Mouse (Mus musculus) layer of hippocampus, adult 9-10 months (tissue): ENCODE results near the gene Exosc5.

Source experiments
- DNase-seq: peaks from one replicate; pipeline ENCODE4 v3.0.0; 2022; ENCODE audit warnings: low spot score

The Exosc5 gene

GRCm38 (mm10) chr7:25707581-25708292, 48.8 kb downstream of the Exosc5 start:
- DNase-seq = no peak

GRCm38 (mm10) chr7:25709961-25710360, 51.0 kb downstream of the Exosc5 start:
- no peak for DNase-seq

- DNase-seq = no peak
Observed at GRCm38 (mm10) chr7:25710519-25711130, 51.7 kb downstream of the Exosc5 start.

- DNase-seq = no peak
Observed at GRCm38 (mm10) chr7:25711165-25711564, 52.2 kb downstream of the Exosc5 start.

- no peak for DNase-seq
Observed at GRCm38 (mm10) chr7:25711731-25712197, 52.8 kb downstream of the Exosc5 start.

- DNase-seq = no peak
Observed at GRCm38 (mm10) chr7:25712801-25713200, 53.8 kb downstream of the Exosc5 start.

GRCm38 (mm10) chr7:25714581-25714980, 55.6 kb downstream of the Exosc5 start:
- no peak for DNase-seq

- DNase-seq = no peak
Observed at GRCm38 (mm10) chr7:25715731-25716271, 56.8 kb downstream of the Exosc5 start.

GRCm38 (mm10) chr7:25717478-25717877, 58.5 kb downstream of the Exosc5 start:
- no peak for DNase-seq

GRCm38 (mm10) chr7:25718788-25719417, 59.9 kb downstream of the Exosc5 start, which contains the start of gene Ccdc97:
Gene Ccdc97 (minus strand): TSS chr7:25719088.
- DNase-seq = peak; percentile 95

- peak; percentile 84 for DNase-seq
Observed at GRCm38 (mm10) chr7:25719761-25720610, 61.0 kb downstream of the Exosc5 start.

- DNase-seq = no peak
Observed at GRCm38 (mm10) chr7:25720760-25721159, 61.8 kb downstream of the Exosc5 start.
